Mouse (Mus musculus) lung, postnatal 36 days (tissue): ENCODE measurements around the gene Arsg.

Experiments
- DNase-seq: peaks from one replicate; pipeline ENCODE4 v3.0.0; 2022; ENCODE audit warnings: mixed read lengths

The Arsg gene

GRCm38 (mm10) chr11:109495771-109496474 is 22.7 kb downstream of the Arsg start:
- no peak for DNase-seq

GRCm38 (mm10) chr11:109496475-109496993 is 23.4 kb downstream of the Arsg start:
- no peak for DNase-seq

DNA sequence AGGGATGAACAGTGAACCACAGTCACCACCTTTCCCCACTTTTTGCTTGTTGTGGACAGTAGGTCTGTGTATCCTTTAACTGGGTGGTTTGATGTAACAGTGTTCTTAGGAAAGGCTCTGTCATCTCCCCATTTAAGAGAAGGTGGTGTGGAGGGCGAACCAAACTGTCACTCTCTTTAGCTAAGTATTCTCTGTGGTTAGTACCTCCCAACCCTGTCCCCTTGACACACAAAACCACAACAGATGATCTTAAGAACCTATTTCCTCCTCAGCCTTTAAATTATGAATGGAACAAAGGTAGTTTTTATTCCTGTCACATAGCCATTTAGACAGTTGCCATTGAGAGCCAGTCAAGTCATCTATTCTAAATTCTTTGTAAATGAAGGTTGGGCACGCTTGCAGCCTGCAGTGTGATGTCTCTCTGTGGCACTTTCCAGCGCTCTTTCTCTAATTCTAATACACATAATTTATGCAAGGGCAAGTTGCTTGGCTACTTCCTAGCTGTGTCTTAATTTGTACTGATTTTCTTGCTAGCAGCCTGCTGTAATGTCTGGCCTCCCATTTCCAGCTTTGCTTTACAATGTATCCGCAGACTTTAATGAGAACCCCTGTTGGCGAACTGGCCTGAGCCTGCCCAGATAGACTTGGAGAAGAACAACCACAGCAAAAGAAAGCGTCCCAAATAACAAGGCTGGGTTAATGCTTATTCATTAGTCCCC is 24.0 kb downstream of the Arsg start:
- DNase-seq: no peak

- DNase-seq: no peak
Observed at GRCm38 (mm10) chr11:109497990-109498389, 24.8 kb downstream of the Arsg start.

GRCm38 (mm10) chr11:109500206-109500605 is 27.0 kb downstream of the Arsg start:
- no peak for DNase-seq

GRCm38 (mm10) chr11:109504977-109505376 is 31.8 kb downstream of the Arsg start:
- no peak for DNase-seq

GRCm38 (mm10) chr11:109505823-109506222 is 32.6 kb downstream of the Arsg start:
- no peak for DNase-seq

DNA sequence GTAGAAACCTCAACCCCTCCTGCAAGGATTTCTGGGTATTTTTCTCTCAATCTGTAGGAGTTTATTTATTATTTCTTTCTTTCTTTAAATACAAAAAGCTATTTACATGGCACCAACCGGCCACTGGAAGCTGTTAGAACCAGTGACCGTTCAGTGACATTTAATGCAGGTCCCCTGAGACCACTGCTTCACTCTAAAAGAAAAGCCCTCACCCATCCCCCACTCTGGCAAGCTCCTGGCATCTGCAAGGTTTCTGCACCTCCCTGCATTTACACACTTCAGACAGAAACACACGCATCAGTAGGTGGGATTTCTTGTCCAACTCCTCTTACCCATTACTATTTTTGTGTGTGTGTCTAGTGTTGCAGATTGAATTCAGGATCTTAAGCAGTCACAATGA is 33.9 kb downstream of the Arsg start:
- DNase-seq: no peak

- DNase-seq: no peak
Observed at GRCm38 (mm10) chr11:109512995-109513675, 40.0 kb downstream of the Arsg start.

GRCm38 (mm10) chr11:109514064-109514612 is 41.0 kb downstream of the Arsg start:
- DNase-seq: no peak

DNA sequence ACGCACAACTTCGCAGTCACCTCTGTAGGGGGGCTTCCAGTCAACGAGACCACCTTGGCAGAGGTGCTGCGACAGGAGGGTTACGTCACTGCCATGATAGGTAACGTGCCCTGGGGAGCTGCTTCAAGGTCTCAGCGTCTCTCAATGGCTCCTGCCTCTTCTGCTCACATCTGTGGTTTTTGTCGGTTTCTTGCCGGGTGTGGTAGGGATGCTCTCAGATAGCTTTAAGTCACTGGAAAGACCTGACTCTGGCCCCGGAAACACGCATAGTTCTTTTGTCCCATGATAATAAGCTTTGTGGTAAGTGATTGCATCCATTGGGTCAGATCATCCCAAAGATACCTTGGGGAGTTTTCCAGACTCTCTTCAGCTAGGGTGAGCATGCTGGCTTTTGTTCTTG is 44.2 kb downstream of the Arsg start:
- DNase-seq: no peak

DNA sequence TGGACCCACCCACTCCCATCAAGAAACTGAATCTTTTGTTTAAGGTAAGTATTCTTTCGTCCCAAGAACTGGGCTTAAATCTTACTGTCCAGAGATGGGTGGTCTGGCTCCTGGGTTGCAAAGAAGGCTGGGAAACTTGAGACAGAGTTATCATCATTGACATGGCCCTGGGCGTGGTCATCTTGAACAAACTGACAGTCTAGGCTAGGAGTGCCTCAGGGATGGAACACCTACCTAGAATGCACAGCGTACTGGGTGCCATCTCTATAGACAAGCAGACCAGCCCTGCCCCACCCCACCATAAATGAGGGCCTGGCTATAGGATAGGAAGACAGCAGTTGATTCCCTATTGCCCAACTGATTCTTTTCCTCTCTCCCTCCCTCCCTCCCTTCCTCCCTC is 44.6 kb downstream of the Arsg start:
- DNase-seq: no peak

GRCm38 (mm10) chr11:109520958-109521357 is 47.8 kb downstream of the Arsg start:
- no peak for DNase-seq

GRCm38 (mm10) chr11:109524869-109525268 is 51.7 kb downstream of the Arsg start:
- no peak for DNase-seq

DNA sequence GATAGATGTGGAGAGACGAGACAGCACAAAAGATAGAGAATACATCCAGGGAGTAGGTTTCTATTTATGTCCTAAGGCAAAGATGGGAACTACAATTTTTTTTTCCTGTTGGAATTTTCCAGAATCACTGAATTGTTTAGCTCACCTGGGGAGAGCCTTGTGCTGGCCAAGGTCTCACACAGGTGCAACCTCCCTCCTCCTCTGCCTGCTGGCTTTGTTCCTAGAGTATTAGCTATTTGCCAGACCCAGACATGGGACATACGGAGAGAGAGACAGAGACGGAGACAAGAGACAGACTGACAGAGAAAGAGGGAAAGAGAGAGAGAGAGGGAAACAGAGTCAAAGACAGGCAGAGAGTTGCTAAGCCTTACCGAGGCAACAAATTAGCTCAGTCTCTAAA is 52.4 kb downstream of the Arsg start:
- DNase-seq: no peak

GRCm38 (mm10) chr11:109530030-109530429 is 56.9 kb downstream of the Arsg start:
- DNase-seq: no peak

DNA sequence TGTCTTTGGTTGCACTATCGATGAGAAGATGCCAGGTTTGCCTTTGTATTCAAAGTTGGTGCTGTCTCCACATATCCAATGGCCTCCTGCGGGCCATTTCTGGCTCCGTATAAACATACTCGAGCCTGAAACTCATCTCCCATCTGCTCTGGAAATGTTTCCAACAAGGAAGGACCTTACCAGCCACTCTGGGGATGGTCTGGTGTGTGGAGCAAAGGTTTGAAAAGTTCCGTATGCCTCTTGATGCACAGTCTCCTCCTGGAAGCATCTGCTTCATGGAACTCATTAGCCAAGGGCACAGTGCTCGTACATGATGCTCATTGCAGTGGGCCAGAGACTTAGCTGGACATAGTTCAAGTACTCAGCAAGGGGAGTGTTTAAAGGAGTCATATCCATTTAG is 62.8 kb downstream of the Arsg start:
- DNase-seq: no peak

DNA sequence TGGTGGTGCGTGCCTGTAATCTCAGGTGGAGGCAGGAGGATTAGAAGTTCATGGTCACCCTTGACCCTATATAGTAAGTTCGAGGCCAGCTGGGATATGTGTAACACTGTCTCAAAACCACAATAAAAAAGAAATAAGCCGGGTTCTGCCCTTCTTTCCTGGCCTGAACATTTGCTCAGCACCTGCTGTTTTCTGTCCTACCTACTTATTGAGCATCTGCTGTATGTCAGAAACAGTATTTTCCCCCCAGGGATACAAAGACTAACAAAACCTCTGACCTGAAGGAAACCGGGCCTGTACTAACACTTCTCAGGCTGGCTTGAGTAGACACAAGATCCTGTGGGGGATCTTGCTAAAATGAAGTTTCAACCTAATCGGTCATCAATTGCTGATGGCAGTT is 63.8 kb downstream of the Arsg start:
- DNase-seq: no peak

- DNase-seq: no peak
Observed at GRCm38 (mm10) chr11:109539290-109539689, 66.1 kb downstream of the Arsg start.

DNA sequence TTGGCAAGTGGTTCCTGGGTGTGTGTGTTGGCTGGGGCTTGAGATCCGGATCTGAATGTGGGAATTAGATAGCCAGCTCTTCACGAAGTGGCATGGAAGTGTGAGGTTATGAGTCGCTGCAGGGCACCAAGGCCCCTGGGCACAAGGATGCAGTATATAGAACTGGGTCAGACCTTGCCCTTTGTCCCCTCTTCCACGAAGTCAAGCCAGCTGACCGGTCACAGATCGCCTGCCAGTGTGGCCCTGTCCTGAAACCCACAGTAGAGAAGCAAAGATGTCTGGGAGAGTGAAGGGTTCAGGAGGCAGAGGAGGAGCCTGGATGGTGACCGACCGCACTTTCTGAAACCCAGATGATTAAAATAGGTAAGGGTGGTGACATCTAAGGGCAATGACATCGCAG is 70.3 kb downstream of the Arsg start:
- DNase-seq: no peak

DNA sequence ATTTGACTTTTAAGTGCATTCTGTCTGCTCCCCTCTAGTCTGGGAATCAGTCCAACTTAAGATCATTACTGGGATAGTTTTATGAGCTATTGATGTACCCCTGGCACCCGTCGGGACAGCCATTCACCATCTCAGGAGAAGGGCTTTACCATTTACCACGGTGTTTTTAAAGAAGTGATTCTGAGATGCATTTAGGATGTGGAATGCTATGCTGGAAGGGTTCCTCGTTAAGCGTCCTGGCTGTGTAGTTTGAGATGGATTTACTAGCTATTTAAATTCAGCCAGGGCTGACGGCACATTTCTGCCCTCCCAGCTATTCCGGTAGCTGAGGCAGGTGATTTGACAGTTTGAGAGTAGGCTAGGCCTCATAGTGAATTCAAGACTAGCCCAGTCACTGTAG is 71.3 kb downstream of the Arsg start:
- DNase-seq: no peak

- DNase-seq: peak; percentile 6
Observed at GRCm38 (mm10) chr11:109545265-109545664, 72.1 kb downstream of the Arsg start.

GRCm38 (mm10) chr11:109545700-109546143 is 72.5 kb downstream of the Arsg start:
- DNase-seq: no peak
